Mouse (Mus musculus): ENCODE measurements around the gene 1700014D04Rik. TPM values are rescaled to one million over a fixed set of nuclear protein-coding genes. Genes with fewer than 3 reads are reported as not detected.
"Not testable (repeated sequence)": the region's sequence is repeated elsewhere in the genome, so short reads cannot be mapped to it uniquely, and the experiment has no call there.

The 1700014D04Rik gene
- polyA plus RNA-seq, 1 experiment from 2014 or later, result not detected

GRCm38 (mm10) chr13:59734347-59734746 lies 12.2 kb downstream of the 1700014D04Rik start:
- Histone ChIP-seq H3K27ac (peak overlapping the region; percentile 97), H3K4me1 (replicated peaks) (peaks cover 85% of the 10 kb centered on the region), H3K4me3 (replicated peaks) (0 out of 2 replicates have a peak overlapping the region, but pooled peaks have one; percentile 13), H3K9ac (peak overlapping the region; percentile 51; the same call in 1 of the 2 replicates), H3K4me2 (peak overlapping the region; percentile 54)
- H3K9me3 ChIP-seq (replicated peaks); H3K27me3 ChIP-seq; ATAC-seq (ENCODE audit: low read depth); H3K36me3 ChIP-seq: not testable (repeated sequence)
- WGBS (ENCODE audit: insufficient replicate concordance), result 5% methylated on average over 6 of the region's 6 CpGs
- peak; percentile 79 for DNase-seq

GRCm38 (mm10) chr13:59733936-59734335 lies 12.6 kb downstream of the 1700014D04Rik start:
- Histone ChIP-seq H3K36me3 (no peaks in the 10 kb centered on the region), H3K27me3 (0 out of 2 replicates have a peak, but pooled peaks cover 3% of the 10 kb centered on the region), H3K4me1 (replicated peaks) (peaks cover 81% of the 10 kb centered on the region), H3K4me2 (peak overlapping the region; percentile 54), H3K9ac (no peak overlapping the region), H3K4me3 (replicated peaks) (no peak overlapping the region), H3K27ac (peak overlapping the region; percentile 63), H3K9me3 (replicated peaks) (no peaks in the 10 kb centered on the region)
- ATAC-seq (ENCODE audit: low read depth) (no peak), DNase-seq (no peak)
- WGBS (ENCODE audit: insufficient replicate concordance), result 67% methylated on average over 4 of the region's 4 CpGs

- H3K27ac ChIP-seq, result peak within 1 kb of the TSS; percentile 65
- H3K4me1 ChIP-seq (replicated peaks), result peaks cover 72% of the 10 kb centered on the region
- H3K36me3 ChIP-seq, result no peaks in the 10 kb centered on the region
- 34% methylated on average over 7 of the region's 7 CpGs for WGBS (ENCODE audit: insufficient replicate concordance)
- ATAC-seq (ENCODE audit: low read depth), result no peak
- peaks cover 19% of the 10 kb centered on the region for H3K27me3 ChIP-seq
- no peak within 1 kb of the TSS for H3K4me3 ChIP-seq (replicated peaks)
- no peaks in the 10 kb centered on the region for H3K9me3 ChIP-seq (replicated peaks)
- no peak within 1 kb of the TSS for H3K9ac ChIP-seq
- no peak for DNase-seq
- no peak within 1 kb of the TSS for H3K4me2 ChIP-seq
These were observed 14.9 kb downstream of the 1700014D04Rik start, which contains the start of gene Spata31d1d for GRCm38 (mm10) chr13:59731652-59732051. Gene Spata31d1d (minus strand): TSS chr13:59731752.

GRCm38 (mm10) chr13:59728378-59729093 lies 18.0 kb downstream of the 1700014D04Rik start:
- H3K4me1 ChIP-seq (replicated peaks), result peaks cover 56% of the 10 kb centered on the region
- H3K27ac ChIP-seq, result no peak overlapping the region
- no peak overlapping the region for H3K4me2 ChIP-seq
- H3K4me3 ChIP-seq (replicated peaks), result no peak overlapping the region
- DNase-seq (peak; percentile 80), ATAC-seq (ENCODE audit: low read depth) (peak; percentile 80)
- 19% methylated on average over 7 of the region's 7 CpGs for WGBS (ENCODE audit: insufficient replicate concordance)
- peaks cover 40% of the 10 kb centered on the region for H3K27me3 ChIP-seq
- H3K9me3 ChIP-seq (replicated peaks), result no peaks in the 10 kb centered on the region
- H3K9ac ChIP-seq, result 0 out of 2 replicates have a peak overlapping the region, but pooled peaks have one; percentile 2
- no peaks in the 10 kb centered on the region for H3K36me3 ChIP-seq

GRCm38 (mm10) chr13:59726139-59726867 lies 20.2 kb downstream of the 1700014D04Rik start:
- peaks cover 40% of the 10 kb centered on the region for H3K27me3 ChIP-seq
- no peaks in the 10 kb centered on the region for H3K9me3 ChIP-seq (replicated peaks)
- H3K4me3 ChIP-seq (replicated peaks), result 0 out of 2 replicates have a peak overlapping the region, but pooled peaks have one; percentile 7
- no peaks in the 10 kb centered on the region for H3K36me3 ChIP-seq
- WGBS (ENCODE audit: insufficient replicate concordance), result 25% methylated on average over 29 of the region's 29 CpGs
- H3K9ac ChIP-seq, result no peak overlapping the region; the same call in 1 of the 2 replicates
- DNase-seq (no peak), ATAC-seq (ENCODE audit: low read depth) (no peak)
- H3K4me2 ChIP-seq, result peak overlapping the region; percentile 22
- no peak overlapping the region for H3K27ac ChIP-seq
- H3K4me1 ChIP-seq (replicated peaks), result peaks cover 52% of the 10 kb centered on the region

- H3K9ac ChIP-seq; H3K36me3 ChIP-seq; H3K4me3 ChIP-seq (replicated peaks); H3K4me2 ChIP-seq; H3K9me3 ChIP-seq (replicated peaks); H3K27ac ChIP-seq: not testable (repeated sequence)
- peak; percentile 70 for ATAC-seq (ENCODE audit: low read depth)
- Histone ChIP-seq H3K27me3 (peaks cover 26% of the 10 kb centered on the region), H3K4me1 (replicated peaks) (peaks cover 58% of the 10 kb centered on the region)
- peak; percentile 42 for DNase-seq
- WGBS (ENCODE audit: insufficient replicate concordance), result 52% methylated on average over 1 of the region's 1 CpGs
These were observed 24.5 kb downstream of the 1700014D04Rik start for GRCm38 (mm10) chr13:59722089-59722488.

- no peaks in the 10 kb centered on the region for H3K9me3 ChIP-seq (replicated peaks)
- peak; percentile 66 for ATAC-seq (ENCODE audit: low read depth)
- no peak for DNase-seq
- WGBS (ENCODE audit: insufficient replicate concordance), result 68% methylated on average over 1 of the region's 1 CpGs
- no peaks in the 10 kb centered on the region for H3K36me3 ChIP-seq
- H3K27ac ChIP-seq, result no peak overlapping the region; the same call in 1 of the 2 replicates
- H3K4me2 ChIP-seq, result no peak overlapping the region
- H3K9ac ChIP-seq, result 0 out of 2 replicates have a peak overlapping the region, but pooled peaks have one; percentile 7
- H3K27me3 ChIP-seq, result peaks cover 9% of the 10 kb centered on the region
- peaks cover 62% of the 10 kb centered on the region for H3K4me1 ChIP-seq (replicated peaks)
- H3K4me3 ChIP-seq (replicated peaks), result no peak overlapping the region
These were observed 27.1 kb downstream of the 1700014D04Rik start for GRCm38 (mm10) chr13:59719475-59719874.

GRCm38 (mm10) chr13:59718857-59719440 lies 27.6 kb downstream of the 1700014D04Rik start:
- H3K9me3 ChIP-seq (replicated peaks); H3K4me3 ChIP-seq (replicated peaks); H3K36me3 ChIP-seq; DNase-seq; H3K4me2 ChIP-seq: not testable (repeated sequence)
- peak overlapping the region; percentile 13; the same call in 1 of the 2 replicates for H3K27ac ChIP-seq
- 29% methylated on average over 6 of the region's 6 CpGs for WGBS (ENCODE audit: insufficient replicate concordance)
- peak; percentile 52; the same call in 1 of the 2 replicates for ATAC-seq (ENCODE audit: low read depth)
- H3K27me3 ChIP-seq, result peaks cover 14% of the 10 kb centered on the region
- 0 out of 2 replicates have a peak overlapping the region, but pooled peaks have one; percentile 7 for H3K9ac ChIP-seq
- H3K4me1 ChIP-seq (replicated peaks), result peaks cover 58% of the 10 kb centered on the region

- no peak overlapping the region for H3K27ac ChIP-seq
- no peaks in the 10 kb centered on the region for H3K36me3 ChIP-seq
- WGBS (ENCODE audit: insufficient replicate concordance), result 37% methylated on average over 3 of the region's 3 CpGs
- DNase-seq (no peak), ATAC-seq (ENCODE audit: low read depth) (no peak)
- H3K9me3 ChIP-seq (replicated peaks), result no peaks in the 10 kb centered on the region
- no peak overlapping the region for H3K9ac ChIP-seq
- peaks cover 36% of the 10 kb centered on the region for H3K27me3 ChIP-seq
- H3K4me3 ChIP-seq (replicated peaks), result no peak overlapping the region
- no peak overlapping the region for H3K4me2 ChIP-seq
- peaks cover 24% of the 10 kb centered on the region for H3K4me1 ChIP-seq (replicated peaks)
These were observed 32.8 kb downstream of the 1700014D04Rik start for GRCm38 (mm10) chr13:59713710-59714109.

- DNase-seq; H3K9me3 ChIP-seq (replicated peaks); ATAC-seq (ENCODE audit: low read depth); H3K36me3 ChIP-seq; H3K4me2 ChIP-seq; H3K9ac ChIP-seq; H3K4me3 ChIP-seq (replicated peaks); H3K27ac ChIP-seq: not testable (repeated sequence)
- Histone ChIP-seq H3K4me1 (replicated peaks) (peaks cover 17% of the 10 kb centered on the region), H3K27me3 (peaks cover 36% of the 10 kb centered on the region)
- 66% methylated on average over 3 of the region's 3 CpGs for WGBS (ENCODE audit: insufficient replicate concordance)
These were observed 34.6 kb downstream of the 1700014D04Rik start, which contains the start of gene Spata31d1b for GRCm38 (mm10) chr13:59711984-59712383. Gene Spata31d1b (plus strand): TSS chr13:59712284.

GRCm38 (mm10) chr13:59710230-59710629 lies 36.3 kb downstream of the 1700014D04Rik start, which contains the start of gene Spata31d1a:
Gene Spata31d1a (minus strand): TSS chr13:59710330.
- Histone ChIP-seq H3K4me1 (replicated peaks) (peaks cover 5% of the 10 kb centered on the region), H3K27ac (no peak within 1 kb of the TSS), H3K27me3 (peaks cover 33% of the 10 kb centered on the region), H3K36me3 (no peaks in the 10 kb centered on the region), H3K4me2 (no peak within 1 kb of the TSS), H3K9me3 (replicated peaks) (no peaks in the 10 kb centered on the region), H3K9ac (no peak within 1 kb of the TSS), H3K4me3 (replicated peaks) (no peak within 1 kb of the TSS)
- WGBS (ENCODE audit: insufficient replicate concordance), result 80% methylated on average over 15 of the region's 15 CpGs
- no peak for DNase-seq
- no peak for ATAC-seq (ENCODE audit: low read depth)
